Mouse (Mus musculus): ENCODE measurements around the gene Brd3os.

DNA sequence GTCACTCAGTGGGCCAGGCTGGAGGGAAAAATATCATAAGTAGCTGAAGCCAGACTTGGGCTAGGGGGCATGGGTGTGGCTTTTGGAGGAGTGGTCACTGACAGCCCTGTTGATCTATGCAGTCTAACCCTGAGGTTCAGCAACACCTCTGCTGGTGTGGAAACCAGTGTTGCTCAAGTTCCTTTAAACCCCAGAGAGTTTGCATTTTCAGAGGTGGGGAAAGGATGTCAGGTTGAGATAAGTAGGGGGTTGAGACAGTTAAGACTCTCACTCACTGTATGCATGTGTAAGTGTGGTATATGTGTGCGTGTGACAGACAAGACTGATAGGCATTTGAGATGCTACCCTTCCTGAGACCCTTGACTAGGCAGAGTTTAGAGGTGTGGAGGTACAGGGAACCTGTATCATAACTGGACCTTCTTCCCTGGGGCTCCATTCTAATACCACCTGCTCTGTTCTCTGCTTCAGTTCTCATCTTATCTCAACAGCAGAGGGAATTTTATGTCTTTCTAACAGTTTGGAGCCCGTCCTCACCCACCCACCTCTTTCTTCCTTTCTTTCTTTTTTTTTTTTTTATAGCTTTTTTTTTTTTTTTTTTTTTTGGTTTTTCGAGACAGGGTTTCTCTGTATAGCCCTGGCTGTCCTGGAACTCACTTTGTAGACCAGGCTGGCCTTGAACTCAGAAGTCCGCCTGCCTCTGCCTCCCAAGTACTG lies 45.4 kb downstream of the Brd3os start:
- no peak for TF ChIP-seq CTCF (IDR thresholded peaks at IDR 0.05; ENCODE audit: low read depth)
- TF ChIP-seq EP300 (optimal IDR thresholded peaks at IDR 0.05), result no peak

Data from stomach, postnatal 0 days (tissue).